Mouse (Mus musculus): ENCODE results near the gene Uckl1. TPM values are rescaled to one million over a fixed set of nuclear protein-coding genes. Genes with fewer than 3 reads are reported as not detected.

Uckl1 gene
- polyA plus RNA-seq, 1 experiment from 2014 or later, result 22.8 TPM

DNA sequence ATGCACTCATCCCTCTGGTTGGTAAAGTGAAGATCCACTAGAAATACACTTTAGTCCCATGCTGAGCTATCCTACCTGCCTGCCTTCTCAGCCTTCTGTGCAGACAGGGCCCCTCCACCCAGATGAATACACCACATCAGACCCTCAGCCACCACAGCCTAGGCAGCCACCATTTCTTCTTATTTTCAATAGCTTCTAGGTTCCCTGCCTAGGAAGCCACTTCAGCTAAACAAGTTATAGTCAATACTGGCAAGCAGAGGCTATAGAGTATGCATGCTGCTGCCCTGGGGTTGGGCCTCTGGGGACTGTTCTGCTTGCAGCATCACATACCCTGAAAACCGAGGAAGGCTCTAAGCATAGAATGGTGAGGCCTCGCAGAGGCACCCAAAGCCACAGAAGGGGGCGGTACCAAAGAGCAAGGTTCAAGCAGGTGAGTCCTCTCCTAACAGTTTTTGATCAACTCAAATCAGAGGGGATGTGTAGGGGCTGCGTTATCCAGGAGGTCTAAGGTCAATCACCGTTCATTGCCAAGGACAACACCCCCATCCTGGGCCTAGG, 6.9 kb upstream of the Uckl1 start, which contains the start of gene Prpf6:
Prpf6 (plus strand) TSS at position 341 of the 558 bp plus-strand sequence.
- Histone ChIP-seq H3K9ac (replicated peaks) (peak within 1 kb of the TSS; percentile 94), H3K4me3 (ENCODE audit: low read depth, low read length) (peak within 1 kb of the TSS; percentile 90), H3K36me3 (replicated peaks; ENCODE audit: insufficient read depth, low read length) (peaks cover 24% of the 10 kb centered on the region), H3K27ac (ENCODE audit: low read depth) (peak within 1 kb of the TSS; percentile 90), H3K9me3 (ENCODE audit: low read length) (no peaks in the 10 kb centered on the region), H3K4me2 (ENCODE audit: low read depth, low read length) (peak within 1 kb of the TSS; percentile 97), H3K27me3 (ENCODE audit: insufficient read depth, low read length) (no peaks in the 10 kb centered on the region), H3K4me1 (ENCODE audit: insufficient read depth) (peaks cover 10% of the 10 kb centered on the region)
- TF ChIP-seq CTCF (IDR thresholded peaks at IDR 0.05; ENCODE audit: low read depth), result no peak
- TF ChIP-seq EP300 (IDR thresholded peaks at IDR 0.05; ENCODE audit: low read depth), result no peak
- 4% methylated on average over 5 of the region's 5 CpGs for WGBS (ENCODE audit: insufficient replicate concordance)
- DNase-seq, result no peak
- peak; percentile 21 for ATAC-seq

DNA sequence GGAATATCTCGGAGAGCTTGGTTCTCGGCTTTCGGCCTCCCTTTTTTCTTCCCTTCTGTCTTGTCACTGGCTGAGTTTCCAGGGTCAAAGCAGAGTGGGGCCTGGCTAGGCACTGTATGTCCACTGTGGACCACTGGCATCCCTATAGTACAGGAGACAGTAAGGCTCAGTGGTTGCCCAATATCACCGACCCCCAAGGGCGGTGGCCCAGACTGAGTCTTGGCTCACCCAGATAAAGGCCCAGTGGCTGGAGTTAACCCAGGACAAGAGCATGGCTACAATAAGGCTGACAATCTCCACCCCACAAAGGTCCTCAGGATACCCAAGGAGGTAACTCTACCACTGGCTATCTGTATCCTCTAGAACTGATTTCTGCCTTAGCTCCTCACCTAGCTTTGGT, 5.8 kb upstream of the Uckl1 start:
- ATAC-seq, result no peak
- Histone ChIP-seq H3K4me2 (ENCODE audit: low read depth, low read length) (no peak overlapping the region), H3K4me3 (ENCODE audit: low read depth, low read length) (no peak overlapping the region), H3K27me3 (ENCODE audit: insufficient read depth, low read length) (no peaks in the 10 kb centered on the region), H3K9ac (replicated peaks) (no peak overlapping the region), H3K9me3 (ENCODE audit: low read length) (no peaks in the 10 kb centered on the region), H3K36me3 (replicated peaks; ENCODE audit: insufficient read depth, low read length) (peaks cover 36% of the 10 kb centered on the region), H3K27ac (ENCODE audit: low read depth) (no peak overlapping the region), H3K4me1 (ENCODE audit: insufficient read depth) (peaks cover 10% of the 10 kb centered on the region)
- WGBS (ENCODE audit: insufficient replicate concordance), result 76% methylated on average over 5 of the region's 5 CpGs
- TF ChIP-seq EP300 (IDR thresholded peaks at IDR 0.05; ENCODE audit: low read depth) (no peak), CTCF (IDR thresholded peaks at IDR 0.05; ENCODE audit: low read depth) (no peak)
- DNase-seq, result peak; percentile 10

DNA sequence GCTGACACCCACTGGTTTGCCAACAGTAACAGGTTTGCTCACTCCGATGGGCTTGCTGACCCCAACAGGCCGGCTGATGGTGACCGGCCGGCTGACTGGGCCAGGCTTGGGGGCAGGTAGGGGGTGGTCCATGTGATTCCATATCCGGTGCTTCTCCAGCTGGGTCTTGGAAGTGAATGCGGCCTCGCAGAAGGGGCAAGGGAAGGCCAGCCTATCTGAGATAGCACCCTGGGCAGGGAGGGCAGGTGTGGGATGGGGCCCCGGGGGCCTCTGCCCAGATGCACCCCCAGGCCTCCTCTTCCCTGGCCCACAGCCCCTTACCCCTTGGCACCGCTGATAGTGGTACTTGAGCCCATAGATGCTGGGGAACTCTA, 5.0 kb upstream of the Uckl1 start:
- Histone ChIP-seq H3K36me3 (replicated peaks; ENCODE audit: insufficient read depth, low read length) (peaks cover 39% of the 10 kb centered on the region), H3K4me1 (ENCODE audit: insufficient read depth) (peaks cover 10% of the 10 kb centered on the region), H3K4me2 (ENCODE audit: low read depth, low read length) (no peak overlapping the region), H3K27me3 (ENCODE audit: insufficient read depth, low read length) (no peaks in the 10 kb centered on the region), H3K4me3 (ENCODE audit: low read depth, low read length) (no peak overlapping the region), H3K27ac (ENCODE audit: low read depth) (no peak overlapping the region), H3K9ac (replicated peaks) (no peak overlapping the region), H3K9me3 (ENCODE audit: low read length) (no peaks in the 10 kb centered on the region)
- DNase-seq (peak; percentile 12), ATAC-seq (no peak)
- WGBS (ENCODE audit: insufficient replicate concordance), result 88% methylated on average over 9 of the region's 9 CpGs
- TF ChIP-seq CTCF (IDR thresholded peaks at IDR 0.05; ENCODE audit: low read depth) (no peak), EP300 (IDR thresholded peaks at IDR 0.05; ENCODE audit: low read depth) (no peak)

DNA sequence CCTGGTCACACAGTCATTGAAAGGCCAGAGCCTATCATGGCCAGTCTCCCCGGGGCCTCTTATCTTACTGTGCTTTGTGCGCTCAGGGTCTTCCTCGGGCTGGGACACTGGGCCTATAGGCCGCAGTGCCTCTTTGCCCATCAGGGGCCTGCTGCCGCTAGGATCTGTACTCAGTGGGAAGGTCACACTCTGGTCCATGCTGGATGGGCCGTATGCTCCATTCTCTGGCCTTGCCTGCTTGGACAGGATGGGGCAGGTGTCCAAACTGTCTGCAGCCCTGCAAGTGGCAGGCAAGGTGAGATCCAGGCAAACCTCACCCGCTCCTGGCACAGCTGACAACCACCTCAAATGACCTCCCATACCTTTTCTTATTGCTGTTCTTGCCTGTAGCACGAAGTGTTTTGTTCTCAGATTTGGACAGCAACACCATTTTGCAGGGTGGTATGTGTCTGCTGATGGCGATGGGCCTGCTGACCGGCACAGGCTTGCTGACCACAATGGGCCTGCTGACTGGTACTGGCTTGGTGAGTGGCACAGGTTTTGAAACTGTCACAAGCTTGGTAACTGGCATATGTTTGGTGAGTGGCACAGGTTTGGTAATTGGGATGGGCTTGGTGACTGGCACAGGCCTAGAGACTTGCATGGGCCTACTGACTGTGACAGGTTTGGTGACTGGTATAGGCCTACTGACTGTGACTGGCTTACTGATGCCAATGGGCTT, 4.5 kb upstream of the Uckl1 start:
- Histone ChIP-seq H3K4me3 (ENCODE audit: low read depth, low read length) (no peak overlapping the region), H3K9ac (replicated peaks) (no peak overlapping the region), H3K36me3 (replicated peaks; ENCODE audit: insufficient read depth, low read length) (peaks cover 44% of the 10 kb centered on the region), H3K27me3 (ENCODE audit: insufficient read depth, low read length) (no peaks in the 10 kb centered on the region), H3K9me3 (ENCODE audit: low read length) (no peaks in the 10 kb centered on the region), H3K4me2 (ENCODE audit: low read depth, low read length) (no peak overlapping the region), H3K27ac (ENCODE audit: low read depth) (no peak overlapping the region), H3K4me1 (ENCODE audit: insufficient read depth) (peaks cover 10% of the 10 kb centered on the region)
- TF ChIP-seq CTCF (IDR thresholded peaks at IDR 0.05; ENCODE audit: low read depth) (no peak), EP300 (IDR thresholded peaks at IDR 0.05; ENCODE audit: low read depth) (no peak)
- no peak for ATAC-seq
- WGBS (ENCODE audit: insufficient replicate concordance), result 88% methylated on average over 10 of the region's 10 CpGs
- DNase-seq, result no peak

DNA sequence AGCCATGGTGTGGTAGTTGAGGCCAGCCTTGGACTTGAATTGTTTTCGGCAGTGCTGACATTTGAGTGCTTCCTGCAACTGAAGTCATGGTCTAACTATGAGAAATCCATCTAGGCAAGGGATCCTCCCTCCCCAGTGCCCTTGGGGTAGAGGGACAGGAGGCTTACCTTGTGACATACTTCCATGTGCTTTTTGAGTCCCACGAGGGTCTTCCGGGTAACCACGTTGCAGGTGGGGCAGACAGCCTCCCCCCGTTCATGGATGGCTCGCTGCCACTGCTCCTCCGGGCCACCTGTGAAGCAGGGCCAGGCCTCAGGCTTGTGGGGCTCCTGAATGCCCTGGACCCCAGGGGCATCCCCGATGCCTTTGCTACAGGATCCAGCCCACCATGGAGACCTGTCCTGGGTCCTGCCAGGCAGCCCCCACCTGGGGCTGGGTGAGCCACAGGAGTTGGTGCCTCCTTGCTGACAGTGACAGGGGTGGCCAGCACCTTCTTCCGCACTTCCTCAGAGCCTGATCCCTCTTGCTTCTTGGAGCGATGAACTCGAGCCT, 3.6 kb upstream of the Uckl1 start:
- ATAC-seq (no peak), DNase-seq (peak; percentile 13)
- no peak overlapping the region for H3K9ac ChIP-seq (replicated peaks)
- H3K27me3 ChIP-seq (ENCODE audit: insufficient read depth, low read length), result no peaks in the 10 kb centered on the region
- no peaks in the 10 kb centered on the region for H3K9me3 ChIP-seq (ENCODE audit: low read length)
- H3K36me3 ChIP-seq (replicated peaks; ENCODE audit: insufficient read depth, low read length), result peaks cover 46% of the 10 kb centered on the region
- no peak overlapping the region for H3K4me3 ChIP-seq (ENCODE audit: low read depth, low read length)
- H3K4me1 ChIP-seq (ENCODE audit: insufficient read depth), result peaks cover 12% of the 10 kb centered on the region
- WGBS (ENCODE audit: insufficient replicate concordance), result 87% methylated on average over 11 of the region's 11 CpGs
- H3K27ac ChIP-seq (ENCODE audit: low read depth), result no peak overlapping the region
- H3K4me2 ChIP-seq (ENCODE audit: low read depth, low read length), result no peak overlapping the region
- TF ChIP-seq CTCF (IDR thresholded peaks at IDR 0.05; ENCODE audit: low read depth), result no peak
- TF ChIP-seq EP300 (IDR thresholded peaks at IDR 0.05; ENCODE audit: low read depth), result no peak

DNA sequence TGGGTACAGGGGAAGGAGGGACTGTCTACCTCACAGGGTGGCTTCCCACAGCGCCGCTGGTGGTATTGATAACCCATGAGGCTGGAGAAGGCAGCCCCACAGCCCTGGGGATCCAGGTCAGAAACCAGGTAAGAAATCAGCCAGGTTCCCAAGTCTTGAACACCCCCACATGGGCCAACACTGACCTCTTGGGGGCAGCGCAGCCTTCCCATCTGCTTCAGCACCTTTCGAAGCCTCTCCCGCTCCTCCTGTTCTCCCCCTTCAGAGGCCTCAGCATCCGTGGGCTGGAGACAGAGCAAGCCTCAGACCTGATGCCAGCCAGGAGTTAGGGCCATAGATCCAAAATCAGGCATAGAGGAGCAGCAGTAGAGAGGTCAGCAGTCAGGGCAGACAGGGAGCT, 3.1 kb upstream of the Uckl1 start:
- no peaks in the 10 kb centered on the region for H3K9me3 ChIP-seq (ENCODE audit: low read length)
- DNase-seq (peak; percentile 17), ATAC-seq (no peak)
- TF ChIP-seq CTCF (IDR thresholded peaks at IDR 0.05; ENCODE audit: low read depth) (peak; percentile 24), EP300 (IDR thresholded peaks at IDR 0.05; ENCODE audit: low read depth) (no peak)
- WGBS (ENCODE audit: insufficient replicate concordance), result 87% methylated on average over 6 of the region's 6 CpGs
- no peak overlapping the region for H3K27ac ChIP-seq (ENCODE audit: low read depth)
- H3K27me3 ChIP-seq (ENCODE audit: insufficient read depth, low read length), result no peaks in the 10 kb centered on the region
- H3K4me2 ChIP-seq (ENCODE audit: low read depth, low read length), result no peak overlapping the region
- H3K4me3 ChIP-seq (ENCODE audit: low read depth, low read length), result no peak overlapping the region
- H3K4me1 ChIP-seq (ENCODE audit: insufficient read depth), result peaks cover 12% of the 10 kb centered on the region
- no peak overlapping the region for H3K9ac ChIP-seq (replicated peaks)
- peaks cover 46% of the 10 kb centered on the region for H3K36me3 ChIP-seq (replicated peaks; ENCODE audit: insufficient read depth, low read length)

All from liver, postnatal 0 days (tissue).